Mouse (Mus musculus): Measurements from ENCODE around the gene Oca2.

DNA sequence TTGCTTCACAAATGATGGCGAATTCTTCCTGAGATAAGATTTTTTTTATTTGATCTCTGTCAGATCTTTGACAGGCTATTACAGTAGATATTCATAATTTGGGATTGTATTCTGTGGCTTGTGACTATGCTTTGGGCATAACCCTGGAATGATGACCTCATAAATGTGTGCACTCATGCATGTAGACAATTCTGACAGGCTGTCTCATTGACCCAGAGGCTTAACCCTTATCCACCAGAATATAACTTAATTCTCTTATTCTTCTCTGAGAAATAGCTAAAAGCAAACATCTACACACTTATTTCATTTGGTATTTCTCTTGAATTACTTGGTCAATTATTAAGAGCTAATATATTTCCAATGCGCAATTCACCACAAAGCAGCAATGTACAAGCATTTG is 37.9 kb downstream of the Oca2 start:
- TF ChIP-seq CTCF (IDR thresholded peaks at IDR 0.05; ENCODE audit: low read depth) (no peak), EP300 (IDR thresholded peaks at IDR 0.05; ENCODE audit: low read depth) (no peak)
